Mouse (Mus musculus) olfactory bulb, adult 2 months (tissue): ENCODE data around the gene Selenok.

ENCODE experiments used
- CTCF ChIP-seq: fragments of 200-500 bp; IDR thresholded peaks from 2 replicates; pipeline ENCODE4 v1.5.1; 2012; ENCODE audit warnings: low read depth, mild to moderate bottlenecking, low read length, moderate library complexity; ENCODE audit not compliant: insufficient read depth
- POLR2A ChIP-seq: fragments of 200-500 bp; IDR thresholded peaks from 2 replicates; pipeline ENCODE4 v1.6.1; 2012; ENCODE audit warnings: mild to moderate bottlenecking, low read depth, low read length, moderate library complexity; ENCODE audit not compliant: insufficient read depth

GRCm38 (mm10) chr14:29994976-29995375 is 26.9 kb downstream of the Selenok start:
- no peak for TF ChIP-seq CTCF
- no peak for TF ChIP-seq POLR2A
